Mouse (Mus musculus): Measurements from ENCODE around the gene Zfp74. TPM values are rescaled to one million over a fixed set of nuclear protein-coding genes. Genes with fewer than 3 reads are reported as not detected.

Zfp74 gene
- polyA plus RNA-seq, 1 experiment from 2014 or later, result 20.5 TPM

- H3K4me3 ChIP-seq (replicated peaks), result peak within 1 kb of the TSS; percentile 63
- H3K27me3 ChIP-seq, result no peaks in the 10 kb centered on the region
- peaks cover 27% of the 10 kb centered on the region for H3K36me3 ChIP-seq
- H3K4me2 ChIP-seq (replicated peaks), result peak within 1 kb of the TSS; percentile 61
- no peaks in the 10 kb centered on the region for H3K9me3 ChIP-seq
- ATAC-seq, result peak; percentile 87
- peaks cover 29% of the 10 kb centered on the region for H3K4me1 ChIP-seq (replicated peaks)
- H3K27ac ChIP-seq, result peak within 1 kb of the TSS; percentile 98
- under 1% methylated on average over 22 of the region's 22 CpGs for WGBS
- H3K9ac ChIP-seq (replicated peaks), result peak within 1 kb of the TSS; percentile 72
Measured at GRCm38 (mm10) chr7:29905966-29906681, 47.8 kb downstream of the Zfp74 start, which contains the start of gene Zfp27. Zfp27 (minus strand) TSS chr7:29906572.

GRCm38 (mm10) chr7:29904101-29904500 is 49.8 kb downstream of the Zfp74 start:
- Histone ChIP-seq H3K27me3 (no peaks in the 10 kb centered on the region), H3K27ac (no peak overlapping the region), H3K4me2 (replicated peaks) (no peak overlapping the region), H3K36me3 (peaks cover 41% of the 10 kb centered on the region), H3K4me1 (replicated peaks) (peaks cover 12% of the 10 kb centered on the region), H3K9me3 (no peaks in the 10 kb centered on the region), H3K9ac (replicated peaks) (no peak overlapping the region), H3K4me3 (replicated peaks) (no peak overlapping the region)
- WGBS, result 98% methylated on average over 4 of the region's 4 CpGs
- no peak for ATAC-seq

- no peak overlapping the region for H3K4me2 ChIP-seq (replicated peaks)
- no peak overlapping the region for H3K9ac ChIP-seq (replicated peaks)
- no peaks in the 10 kb centered on the region for H3K27me3 ChIP-seq
- no peak overlapping the region for H3K4me3 ChIP-seq (replicated peaks)
- no peak overlapping the region for H3K27ac ChIP-seq
- peaks cover 90% of the 10 kb centered on the region for H3K36me3 ChIP-seq
- H3K4me1 ChIP-seq (replicated peaks), result no peaks in the 10 kb centered on the region
- H3K9me3 ChIP-seq, result peaks cover 30% of the 10 kb centered on the region
- WGBS, result 89% methylated on average over 4 of the region's 4 CpGs
- ATAC-seq, result no peak
Measured at GRCm38 (mm10) chr7:29898351-29898750, 55.5 kb downstream of the Zfp74 start.

DNA sequence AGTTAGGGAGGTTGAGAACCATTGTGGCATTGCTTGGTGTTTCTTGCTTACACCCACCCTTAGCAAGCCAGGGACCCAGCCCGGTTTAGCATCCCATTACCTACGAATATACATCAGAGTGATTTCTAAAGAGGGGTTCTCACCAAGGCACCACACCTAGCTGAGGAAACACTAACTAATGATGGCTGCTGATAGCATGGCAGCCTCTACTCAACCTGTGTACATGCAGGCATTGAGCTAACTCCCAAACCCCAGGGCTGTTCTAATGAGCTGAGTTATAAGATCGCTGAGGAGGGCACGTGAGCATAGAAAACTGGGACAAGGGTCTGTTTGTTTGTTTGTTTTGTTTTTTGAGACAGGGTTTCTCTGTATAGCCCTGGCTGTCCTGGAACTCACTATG is 61.1 kb downstream of the Zfp74 start:
- no peak for ATAC-seq
- peaks cover 85% of the 10 kb centered on the region for H3K36me3 ChIP-seq
- H3K27ac ChIP-seq, result no peak overlapping the region
- no peak overlapping the region for H3K4me2 ChIP-seq (replicated peaks)
- WGBS, result 98% methylated on average over 4 of the region's 4 CpGs
- H3K4me3 ChIP-seq (replicated peaks), result no peak overlapping the region
- no peaks in the 10 kb centered on the region for H3K4me1 ChIP-seq (replicated peaks)
- H3K27me3 ChIP-seq, result no peaks in the 10 kb centered on the region
- H3K9ac ChIP-seq (replicated peaks), result no peak overlapping the region
- peaks cover 51% of the 10 kb centered on the region for H3K9me3 ChIP-seq

- Histone ChIP-seq H3K27ac (no peak overlapping the region), H3K4me2 (replicated peaks) (no peak overlapping the region), H3K4me3 (replicated peaks) (no peak overlapping the region), H3K9ac (replicated peaks) (no peak overlapping the region), H3K4me1 (replicated peaks) (no peaks in the 10 kb centered on the region), H3K9me3 (peaks cover 60% of the 10 kb centered on the region), H3K36me3 (peaks cover 64% of the 10 kb centered on the region), H3K27me3 (no peaks in the 10 kb centered on the region)
- no peak for ATAC-seq
- 97% methylated on average over 7 of the region's 7 CpGs for WGBS
Measured at GRCm38 (mm10) chr7:29890501-29890900, 63.4 kb downstream of the Zfp74 start.

GRCm38 (mm10) chr7:29880916-29881315 is 73.0 kb downstream of the Zfp74 start:
- no peaks in the 10 kb centered on the region for H3K27me3 ChIP-seq
- H3K4me3 ChIP-seq (replicated peaks), result no peak overlapping the region
- no peak for ATAC-seq
- 93% methylated on average over 7 of the region's 7 CpGs for WGBS
- H3K4me2 ChIP-seq (replicated peaks), result no peak overlapping the region
- peaks cover 27% of the 10 kb centered on the region for H3K36me3 ChIP-seq
- peaks cover 19% of the 10 kb centered on the region for H3K9me3 ChIP-seq
- H3K9ac ChIP-seq (replicated peaks), result no peak overlapping the region
- H3K27ac ChIP-seq, result no peak overlapping the region
- H3K4me1 ChIP-seq (replicated peaks), result no peaks in the 10 kb centered on the region

Small RNAs within 50 kb of the gene (microRNA-seq; reads per million reads assigned to microRNA genes)
- gene Mir7668, result 0.82 reads per million

Other genes with a start within 250 kb of the Zfp74 start
- gene Catsperg2, start 227.1 kb downstream of the Zfp74 start, polyA plus RNA-seq (2015; fragmentation: Nextera tagmentation; extraction: Ambion mirVana), result 0.32 and 0.59 TPM in 2 replicates
- gene Zfp84, start 185.5 kb downstream of the Zfp74 start, polyA plus RNA-seq (2015; fragmentation: Nextera tagmentation; extraction: Ambion mirVana), result 17.7 and 19.0 TPM in 2 replicates
- gene Zfp30, start 170.1 kb downstream of the Zfp74 start, polyA plus RNA-seq (2015; fragmentation: Nextera tagmentation; extraction: Ambion mirVana), result 14.2 and 14.9 TPM in 2 replicates
- gene Zfp790, start 138.0 kb downstream of the Zfp74 start, polyA plus RNA-seq (2015; fragmentation: Nextera tagmentation; extraction: Ambion mirVana), result 29.7 and 29.9 TPM in 2 replicates
- 12.8 and 14.4 TPM in 2 replicates for gene Zfp940, start 100.4 kb downstream of the Zfp74 start, polyA plus RNA-seq (2015; fragmentation: Nextera tagmentation; extraction: Ambion mirVana)
- gene Zfp420, start 94.1 kb downstream of the Zfp74 start, polyA plus RNA-seq (2015; fragmentation: Nextera tagmentation; extraction: Ambion mirVana), result 18.3 and 19.9 TPM in 2 replicates
- gene Zfp27, start 47.5 kb downstream of the Zfp74 start, polyA plus RNA-seq (2015; fragmentation: Nextera tagmentation; extraction: Ambion mirVana), result 14.8 and 15.6 TPM in 2 replicates
- 8.7 and 8.9 TPM in 2 replicates for gene Zfp383, start 45.9 kb downstream of the Zfp74 start, polyA plus RNA-seq (2015; fragmentation: Nextera tagmentation; extraction: Ambion mirVana)
- 6.8 and 7.7 TPM in 2 replicates for gene Zfp568, start 29.9 kb upstream of the Zfp74 start, polyA plus RNA-seq (2015; fragmentation: Nextera tagmentation; extraction: Ambion mirVana)
- 10.4 and 12.5 TPM in 2 replicates for gene Zfp14, start 97.3 kb upstream of the Zfp74 start, polyA plus RNA-seq (2015; fragmentation: Nextera tagmentation; extraction: Ambion mirVana)
- gene Zfp82, start 118.8 kb upstream of the Zfp74 start, polyA plus RNA-seq (2015; fragmentation: Nextera tagmentation; extraction: Ambion mirVana), result 11.7 and 13.8 TPM in 2 replicates
- 1.1 and 4.4 TPM in 2 replicates for gene Gm26920, start 136.3 kb upstream of the Zfp74 start, polyA plus RNA-seq (2015; fragmentation: Nextera tagmentation; extraction: Ambion mirVana)
- 19.3 and 20.4 TPM in 2 replicates for gene Zfp566, start 136.4 kb upstream of the Zfp74 start, polyA plus RNA-seq (2015; fragmentation: Nextera tagmentation; extraction: Ambion mirVana)
- 112 and 115 TPM in 2 replicates for gene Zfp260, start 140.7 kb upstream of the Zfp74 start, polyA plus RNA-seq (2015; fragmentation: Nextera tagmentation; extraction: Ambion mirVana)
- 16.1 and 19.4 TPM in 2 replicates for gene Zfp382, start 167.9 kb upstream of the Zfp74 start, polyA plus RNA-seq (2015; fragmentation: Nextera tagmentation; extraction: Ambion mirVana)
- gene Zfp146, start 215.7 kb upstream of the Zfp74 start, polyA plus RNA-seq (2015; fragmentation: Nextera tagmentation; extraction: Ambion mirVana), result 18.9 and 22.8 TPM in 2 replicates
- gene Cox7a1, start 230.1 kb upstream of the Zfp74 start, polyA plus RNA-seq (2015; fragmentation: Nextera tagmentation; extraction: Ambion mirVana), result 3.0 and 4.4 TPM in 2 replicates
- gene Capns1, start 244.7 kb upstream of the Zfp74 start, polyA plus RNA-seq (2015; fragmentation: Nextera tagmentation; extraction: Ambion mirVana), result 57.2 and 64.1 TPM in 2 replicates

Measured in midbrain, embryonic 13.5 days (tissue).